Mouse (Mus musculus) heart, postnatal 36 days (tissue): ENCODE data around the gene Gzmn. TPM values are rescaled to one million over a fixed set of nuclear protein-coding genes. Genes with fewer than 3 reads are reported as not detected.

Source experiments
- total RNA-seq, 2 experiments: library from RNA; stranded (reverse); gene quantifications; 2 replicates each; pipeline ENCODE4 v1.2.3; 2021

The Gzmn gene
- total RNA-seq, 2 experiments from 2014 or later: not detected

Other genes with a start within 250 kb of the Gzmn start
- 1 to 10 TPM; 1.5 to 1.7 TPM for gene Cma1, start 229.9 kb downstream of the Gzmn start, total RNA-seq
- gene Cma2, start 223.6 kb downstream of the Gzmn start, total RNA-seq: not detected
- gene Mcpt1, start 156.6 kb downstream of the Gzmn start, total RNA-seq: not detected
- gene Mcpt9, start 144.1 kb downstream of the Gzmn start, total RNA-seq: not detected
- gene Mcpt2, start 132.6 kb downstream of the Gzmn start, total RNA-seq: not detected
- 1 to 10 TPM; 1.2 to 1.9 TPM for gene Mcpt4, start 112.3 kb downstream of the Gzmn start, total RNA-seq
- not detected for gene Mcpt8, start 89.3 kb downstream of the Gzmn start, total RNA-seq
- not detected for gene Ctsg, start 72.0 kb downstream of the Gzmn start, total RNA-seq
- gene Gzme, start 54.0 kb downstream of the Gzmn start, total RNA-seq: not detected
- not detected for gene Gzmd, start 42.0 kb downstream of the Gzmn start, total RNA-seq
- gene Gzmg, start 15.0 kb downstream of the Gzmn start, total RNA-seq: not detected
- not detected for gene Gzmf, start 36.8 kb upstream of the Gzmn start, total RNA-seq
- gene Gzmc, start 60.1 kb upstream of the Gzmn start, total RNA-seq: not detected
- not detected for gene Gzmb, start 87.7 kb upstream of the Gzmn start, total RNA-seq
- not detected for gene Atp12a, start 190.5 kb upstream of the Gzmn start, total RNA-seq
- gene Rnf17, start 228.0 kb upstream of the Gzmn start, total RNA-seq: under 1 TPM; 0.24 to 0.67 TPM